Mouse (Mus musculus) frontal cortex, adult (tissue): ENCODE measurements at regions not wholly inside any gene's neighbourhood (a gene's known extent, or its start where the extent isn't known, plus 50 kb on each side); places are given as distances from the start of the nearest gene placed in this dataset.
A peak's percentile ranks its signal among the peaks of the same experiment; 100 is the strongest.

Source experiments
- ATAC-seq: cut with Nextera tagmentation; 2 replicates; pipeline ENCODE4 v1.9.2; 2017; ENCODE audit warnings: mild to moderate bottlenecking, moderate library complexity, mixed read lengths; ENCODE audit not compliant: low TSS enrichment

DNA sequence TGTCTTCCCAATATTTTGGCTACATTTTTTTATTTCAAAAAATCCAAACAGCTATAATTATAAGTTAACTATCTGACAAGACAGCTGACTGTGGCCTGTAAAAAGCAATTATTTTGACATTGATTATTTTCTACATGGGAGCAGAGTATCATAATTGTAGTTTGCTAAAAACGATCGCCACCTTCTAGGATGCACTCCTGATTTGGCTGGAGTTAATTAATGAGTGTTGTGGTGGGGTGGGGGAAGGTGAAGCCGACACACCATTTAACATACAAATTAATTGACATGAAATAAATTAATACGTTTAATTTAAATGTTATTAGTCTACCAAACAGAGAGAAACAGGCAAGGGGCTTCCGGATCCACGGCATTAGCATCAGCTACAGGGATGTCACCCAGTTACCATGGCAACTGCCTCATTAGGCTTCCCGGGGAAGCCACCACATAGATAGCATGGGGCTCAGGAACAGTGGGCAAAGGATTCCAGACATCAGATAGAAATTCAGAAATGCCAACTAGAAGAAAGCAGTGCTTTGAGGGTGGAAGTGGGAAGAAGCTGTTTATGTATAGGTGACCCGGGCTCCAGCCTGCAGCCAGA is 255.9 kb downstream of the Prdm2 start:
- ATAC-seq, result no peak

DNA sequence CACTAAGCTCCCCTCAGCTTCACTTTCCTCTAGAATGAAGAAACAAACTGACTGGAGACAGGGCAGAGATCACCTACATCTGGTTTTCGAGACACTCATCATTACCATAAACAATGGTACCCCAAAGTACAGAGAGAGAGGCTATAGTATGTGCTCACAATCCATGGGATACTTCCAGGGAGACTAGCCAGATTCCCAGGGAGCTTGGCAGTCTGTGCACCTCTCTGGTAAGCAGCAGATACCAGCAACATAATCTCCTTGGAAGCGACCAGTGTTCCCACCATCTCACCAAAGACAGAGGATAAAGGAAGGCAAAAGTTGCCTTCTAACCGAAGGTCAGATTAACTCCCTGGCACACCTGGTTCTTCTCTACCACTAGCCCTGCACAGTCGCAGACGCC is 256.4 kb downstream of the Prdm2 start:
- ATAC-seq, result no peak

DNA sequence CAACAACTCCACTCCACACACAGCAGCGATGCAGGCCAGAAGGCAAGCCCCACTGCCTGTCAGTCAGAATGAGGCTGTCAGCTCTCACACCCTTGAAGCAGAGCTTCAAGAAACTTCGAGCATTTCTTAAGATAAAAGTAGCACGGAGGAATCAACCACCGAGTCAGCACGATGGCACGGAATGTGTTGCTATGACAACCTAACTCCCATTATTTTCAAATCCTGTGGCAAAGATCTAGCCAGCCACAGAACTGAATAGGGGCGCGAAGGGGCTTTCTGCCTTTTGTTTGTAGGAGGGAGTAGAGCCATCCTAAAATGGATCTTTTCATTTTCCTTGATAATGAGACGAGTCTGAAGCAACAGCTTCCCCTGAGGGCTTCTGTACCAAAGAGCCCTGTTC is 259.1 kb downstream of the Prdm2 start:
- no peak for ATAC-seq

DNA sequence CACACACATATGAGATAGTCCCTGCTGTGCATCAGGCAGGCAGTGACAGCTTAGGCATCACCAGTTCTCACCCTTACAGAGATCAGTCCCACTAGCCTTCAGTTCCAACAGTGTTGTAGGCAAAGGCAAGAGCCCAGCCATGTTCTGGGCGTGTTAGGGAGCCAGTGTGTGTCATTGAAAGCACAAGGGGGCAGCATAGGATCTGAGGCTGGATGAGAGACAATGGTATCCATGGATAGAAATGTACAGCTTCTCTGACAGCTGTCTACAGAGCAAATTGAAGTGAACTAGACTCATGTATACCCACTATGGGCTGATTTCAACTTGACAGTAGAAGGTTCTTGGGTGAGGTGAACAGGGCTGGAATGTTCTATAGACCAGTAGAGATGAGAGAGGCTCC is 259.9 kb downstream of the Prdm2 start:
- ATAC-seq, result no peak

DNA sequence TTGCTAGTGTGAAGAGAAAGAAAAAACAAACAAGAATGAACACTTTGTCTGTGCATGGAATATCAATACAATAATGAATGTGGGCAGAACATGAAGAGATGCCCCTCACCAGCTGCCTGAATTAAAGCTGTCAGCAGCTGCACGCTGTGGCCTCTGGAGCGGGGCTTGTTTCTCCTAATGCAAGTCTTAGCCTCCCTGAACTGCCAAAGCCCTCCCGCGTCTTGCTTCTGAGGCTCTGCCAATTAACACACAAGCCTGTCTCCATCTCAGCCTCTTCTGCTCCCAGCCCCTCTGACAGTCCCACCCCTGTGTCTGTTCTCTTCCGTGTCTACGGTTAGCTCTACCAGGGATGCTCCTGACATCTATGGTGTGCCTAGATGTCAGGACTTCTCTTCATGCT is 265.1 kb downstream of the Prdm2 start:
- no peak for ATAC-seq

DNA sequence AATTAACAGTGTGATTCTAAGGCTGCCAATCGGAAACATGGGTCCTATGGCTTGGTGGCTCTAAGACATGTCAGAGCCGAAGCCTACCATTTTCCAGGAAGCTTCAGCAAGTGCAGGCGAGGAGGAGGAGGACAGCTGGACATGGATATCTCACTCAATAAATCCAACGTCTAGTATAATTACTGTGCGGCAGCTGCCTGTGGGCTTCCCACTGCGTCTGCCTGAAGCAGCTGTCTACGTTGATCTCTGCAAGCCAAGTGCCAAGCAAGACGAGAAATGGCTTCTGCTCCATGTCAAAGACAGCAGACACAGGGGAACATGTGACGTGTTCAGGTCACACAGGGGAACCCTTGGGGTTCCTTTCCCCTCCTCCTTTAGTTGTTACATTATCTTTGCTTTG is 279.2 kb downstream of the Prdm2 start:
- ATAC-seq, result no peak

DNA sequence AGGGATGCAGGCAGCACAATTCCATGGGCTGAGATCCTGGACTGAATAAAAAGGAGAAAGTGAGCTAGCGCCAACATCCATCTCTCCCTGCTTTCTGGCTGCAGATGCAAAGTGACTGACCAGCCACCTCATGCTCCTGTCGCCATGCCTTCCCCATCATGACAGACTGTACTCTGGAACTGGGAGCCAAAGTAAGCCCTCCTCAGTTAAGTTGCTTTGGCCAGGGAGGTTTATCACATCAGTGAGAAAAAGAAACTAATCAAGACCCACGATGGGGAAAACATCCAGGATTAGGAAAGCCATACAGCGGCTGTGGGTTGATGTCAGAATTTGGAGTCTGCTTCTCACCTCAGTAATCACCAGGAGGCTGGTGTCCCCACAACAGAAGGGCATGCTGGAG is 283.6 kb downstream of the Prdm2 start:
- no peak for ATAC-seq

DNA sequence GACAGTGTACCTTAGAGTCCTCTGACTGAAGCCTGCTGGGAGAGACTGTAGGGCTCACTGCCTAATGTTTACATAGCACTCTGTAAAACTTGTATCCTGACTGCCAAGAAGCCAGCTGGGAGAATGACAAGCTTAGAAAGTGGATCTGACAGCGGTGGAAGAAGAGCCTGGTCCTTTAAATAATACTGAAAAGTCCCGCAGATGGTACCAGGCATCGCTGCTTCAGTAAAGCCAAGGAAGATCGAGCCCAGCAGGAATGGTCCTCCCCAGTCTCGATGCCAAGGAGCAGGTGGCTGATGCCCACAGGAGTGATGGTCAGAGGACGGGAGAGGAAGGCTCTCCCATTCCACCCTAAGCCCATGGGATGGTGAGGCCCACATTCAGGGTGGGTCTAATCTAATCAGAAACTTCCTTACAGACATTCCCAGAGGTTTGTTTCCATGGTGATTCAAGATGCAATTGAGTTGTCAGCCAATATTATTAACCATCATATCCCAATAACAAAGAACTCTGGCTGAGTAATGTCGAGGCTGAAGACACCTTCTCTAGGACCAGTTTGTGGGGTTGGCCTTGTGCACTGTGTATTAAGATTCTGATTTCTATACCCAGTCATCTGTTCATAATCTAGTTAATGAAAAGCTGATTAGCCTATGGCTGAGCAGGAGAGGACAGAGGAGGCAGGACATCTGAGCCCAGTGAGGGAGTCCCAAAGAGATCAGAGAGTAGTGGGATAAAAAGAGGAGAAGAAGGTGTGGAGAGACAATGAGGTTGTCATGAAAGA is 285.3 kb downstream of the Prdm2 start:
- no peak for ATAC-seq

DNA sequence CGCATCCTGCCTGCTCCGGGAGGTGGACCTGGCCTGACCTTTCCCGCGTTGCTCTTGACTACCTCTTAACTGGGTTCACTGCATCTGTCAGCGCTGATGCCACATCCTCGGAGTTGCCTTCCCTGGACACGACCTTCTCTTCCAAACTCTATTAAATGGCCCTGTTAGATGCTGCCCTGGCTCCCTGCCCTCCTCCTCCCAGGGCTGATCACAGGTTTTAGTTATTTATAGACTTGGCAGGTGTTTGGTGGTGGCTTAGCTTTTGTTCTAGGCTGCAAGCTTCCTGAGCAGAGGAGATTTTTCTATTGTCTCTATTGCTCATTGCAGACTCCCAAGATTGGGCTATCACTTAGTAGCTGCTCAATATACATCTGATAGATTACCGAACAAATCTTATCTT is 287.7 kb downstream of the Prdm2 start:
- no peak for ATAC-seq

DNA sequence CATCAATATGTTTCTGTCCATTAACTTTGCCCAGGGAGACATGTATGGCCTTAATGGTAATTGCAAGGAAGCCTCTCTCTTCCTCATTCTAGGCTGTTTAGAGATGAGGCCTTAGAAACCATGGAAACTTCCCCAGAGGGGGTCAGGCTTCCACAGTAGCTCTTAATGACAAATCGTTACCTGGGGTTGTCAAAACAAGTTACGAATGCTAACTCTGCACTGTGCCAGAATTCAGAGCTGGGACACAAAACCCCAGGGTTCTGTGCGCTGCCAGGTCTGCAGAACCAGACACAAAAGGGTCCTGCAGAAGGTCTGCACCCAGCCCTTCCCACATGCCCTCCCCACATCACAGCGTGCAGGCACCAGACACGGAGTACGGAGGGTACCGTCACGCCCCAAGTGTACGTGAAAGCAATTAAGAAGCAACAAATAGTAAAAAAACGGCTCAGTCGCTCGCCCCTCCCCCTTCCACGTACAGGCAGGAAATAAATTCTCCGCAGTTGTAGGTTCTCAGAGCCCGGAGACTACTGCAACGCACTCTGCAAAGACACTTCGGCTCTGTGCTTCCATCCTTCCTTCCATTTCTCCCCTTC is 303.3 kb downstream of the Prdm2 start:
- no peak for ATAC-seq

DNA sequence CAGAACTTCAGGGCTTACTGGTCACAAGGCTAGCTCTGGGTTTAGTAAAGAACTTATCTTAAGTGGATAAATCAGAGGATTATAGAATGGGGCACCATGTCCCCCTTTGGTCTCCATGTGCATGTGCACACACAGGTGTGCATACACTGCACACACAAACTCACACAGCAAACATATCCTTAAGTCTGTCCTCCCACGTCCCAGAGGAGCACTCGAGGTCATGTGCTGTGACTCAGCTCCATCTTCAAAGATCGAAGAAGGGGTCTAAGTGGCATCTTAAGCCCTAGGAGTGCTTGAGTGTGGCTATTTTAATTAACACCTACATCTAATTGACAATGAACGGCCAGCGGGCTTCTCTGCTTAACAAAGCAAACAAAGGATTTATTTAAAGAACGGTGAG is 304.0 kb downstream of the Prdm2 start:
- ATAC-seq, result no peak

DNA sequence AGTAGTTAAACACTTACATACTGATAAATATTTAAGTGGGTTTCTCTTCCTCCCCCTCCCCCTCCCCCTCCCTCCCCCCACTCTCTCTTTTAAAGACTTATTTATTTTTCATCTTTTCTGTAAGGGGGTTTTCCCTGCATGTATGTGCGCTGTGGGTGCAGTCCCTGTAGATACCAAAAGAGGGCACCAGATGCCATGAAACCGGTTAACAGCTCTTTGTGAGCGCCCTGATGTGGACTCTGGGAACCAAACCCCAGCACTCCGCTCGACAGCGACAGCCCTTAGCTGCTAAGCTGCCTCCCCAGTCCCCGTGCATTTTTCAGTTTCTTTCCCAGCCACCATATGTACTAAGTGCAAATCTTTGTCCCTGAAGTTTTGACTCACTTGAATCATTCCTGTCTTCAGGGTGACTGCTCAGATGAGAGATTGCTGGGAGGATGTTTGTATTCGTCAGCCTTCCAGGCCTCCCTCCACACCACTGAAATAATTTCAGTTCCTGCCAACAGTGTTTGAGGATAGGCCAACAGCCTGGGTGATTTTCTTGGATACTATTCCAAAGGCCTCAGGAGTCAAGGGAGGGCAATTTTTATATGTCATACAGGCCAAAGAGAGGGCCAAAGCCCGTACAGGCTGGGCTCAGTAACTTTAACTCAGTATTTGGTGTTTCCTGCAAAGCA is 309.3 kb downstream of the Prdm2 start:
- ATAC-seq, result no peak

DNA sequence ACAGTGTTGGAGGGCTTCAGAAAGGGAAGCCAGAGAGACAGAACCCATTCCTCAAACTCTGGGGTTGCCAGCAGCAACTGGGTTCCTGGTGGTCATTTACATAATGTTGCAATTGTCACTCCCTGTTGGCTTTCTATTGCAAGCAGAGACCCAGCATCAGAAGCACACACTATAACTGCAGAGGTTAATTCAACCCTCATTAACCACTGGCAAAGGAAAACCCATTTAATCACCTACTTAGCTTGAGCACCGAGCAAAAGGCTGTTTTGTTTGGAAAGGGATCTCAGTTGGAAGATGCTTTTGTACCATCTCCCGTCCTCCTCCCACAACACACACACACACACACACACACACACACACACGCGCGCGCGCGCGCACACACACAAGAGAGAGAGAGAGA is 312.0 kb downstream of the Prdm2 start:
- ATAC-seq, result no peak

DNA sequence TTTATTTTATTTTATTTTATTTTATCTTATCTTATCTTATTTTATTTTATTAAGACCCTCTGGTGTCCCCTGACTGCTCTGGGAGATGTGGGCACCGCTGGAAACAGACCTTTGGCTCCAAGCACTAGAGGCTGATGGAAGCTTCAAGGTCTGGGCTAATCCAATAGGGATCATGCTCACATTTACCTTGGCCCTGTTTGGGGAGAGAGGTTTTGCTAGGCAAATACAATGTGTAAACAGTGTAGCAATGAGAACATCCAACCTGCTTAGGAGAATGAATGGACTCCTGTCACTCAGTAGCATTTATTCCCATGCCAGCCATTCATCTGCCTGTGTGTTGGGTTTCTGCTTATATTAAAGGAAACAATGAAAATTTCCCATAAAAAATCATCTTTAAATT is 313.8 kb downstream of the Prdm2 start:
- ATAC-seq, result no peak

DNA sequence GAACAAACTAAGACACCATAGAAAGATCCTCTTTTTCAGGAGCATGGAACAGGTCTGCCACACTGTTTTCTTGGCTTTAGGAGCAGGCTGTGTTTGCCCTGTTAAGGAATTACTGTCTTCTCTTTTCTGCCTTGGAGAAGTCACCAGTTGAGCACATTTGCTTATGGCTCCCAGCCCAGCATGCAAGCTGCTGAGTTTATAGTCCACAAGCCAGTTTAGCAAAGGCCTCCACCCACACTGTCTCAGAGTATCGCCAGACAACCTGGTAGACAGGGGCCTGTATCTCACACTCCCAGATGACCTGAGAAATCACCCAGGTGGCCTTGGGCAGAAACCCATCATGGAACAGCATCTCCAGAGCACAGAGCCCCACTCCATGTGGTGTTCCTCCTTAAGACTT is 322.1 kb downstream of the Prdm2 start:
- ATAC-seq, result 0 out of 2 replicates have a peak, but pooled peaks have one; percentile 35

DNA sequence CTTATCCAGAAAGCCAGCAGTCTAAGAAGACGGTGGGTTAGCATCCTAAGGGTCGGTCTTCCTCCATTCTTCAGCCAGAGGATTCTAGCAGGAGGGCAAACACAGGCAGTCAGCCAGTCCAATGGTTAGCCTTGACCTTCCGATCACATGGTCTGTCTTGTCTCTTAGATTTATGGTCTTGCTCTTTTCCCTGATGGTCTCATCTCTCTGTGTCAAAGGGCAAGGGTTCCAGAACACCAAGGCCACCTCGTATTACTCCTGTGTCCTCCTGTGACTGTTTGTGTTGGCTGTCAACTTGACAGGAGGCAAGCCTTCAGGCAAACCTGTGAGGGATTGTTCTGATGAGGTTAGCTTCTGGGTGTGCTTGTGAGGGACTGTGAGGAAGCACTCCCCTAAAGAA is 323.9 kb downstream of the Prdm2 start:
- no peak for ATAC-seq

DNA sequence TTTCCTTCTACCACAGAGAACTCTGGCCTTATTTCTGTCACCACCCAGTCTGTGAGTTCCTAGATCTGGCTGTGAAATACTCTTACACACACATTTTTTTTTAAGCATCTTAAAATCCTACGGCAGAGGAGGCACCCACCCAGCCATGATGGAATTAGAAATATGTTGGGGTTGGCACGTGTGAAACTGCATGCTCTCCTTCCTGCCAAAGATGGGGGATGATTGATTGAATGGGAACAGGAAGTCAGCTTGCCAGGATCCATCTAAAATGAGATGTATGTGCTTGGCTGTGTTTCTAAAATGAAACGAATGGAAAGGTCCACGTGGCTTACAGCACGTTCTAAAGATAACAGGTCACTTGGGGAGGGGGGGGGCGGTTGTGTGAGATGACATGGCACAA is 324.9 kb downstream of the Prdm2 start:
- peak; percentile 86 for ATAC-seq

DNA sequence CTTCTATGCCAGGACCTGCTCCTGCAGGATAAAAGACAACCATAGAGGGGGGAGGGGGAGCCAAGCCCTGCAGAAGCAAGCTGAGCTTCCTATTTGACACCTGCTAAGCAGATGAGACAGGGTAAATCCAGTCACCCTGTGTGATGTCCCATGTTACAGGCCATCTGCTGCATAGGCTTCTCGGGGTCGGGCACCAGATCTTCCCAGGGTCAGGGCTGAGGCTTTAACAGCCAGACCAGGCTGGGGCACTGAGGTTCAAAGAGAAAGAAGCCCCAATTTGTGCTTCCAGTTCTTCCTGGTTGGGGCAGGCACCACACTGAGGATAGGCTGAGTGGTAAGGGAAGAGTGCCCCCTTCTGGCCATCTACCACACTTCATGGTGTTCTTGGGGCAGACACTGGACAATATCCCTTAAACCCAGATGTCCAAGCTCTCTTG is 332.5 kb downstream of the Prdm2 start:
- ATAC-seq, result peak; percentile 80

DNA sequence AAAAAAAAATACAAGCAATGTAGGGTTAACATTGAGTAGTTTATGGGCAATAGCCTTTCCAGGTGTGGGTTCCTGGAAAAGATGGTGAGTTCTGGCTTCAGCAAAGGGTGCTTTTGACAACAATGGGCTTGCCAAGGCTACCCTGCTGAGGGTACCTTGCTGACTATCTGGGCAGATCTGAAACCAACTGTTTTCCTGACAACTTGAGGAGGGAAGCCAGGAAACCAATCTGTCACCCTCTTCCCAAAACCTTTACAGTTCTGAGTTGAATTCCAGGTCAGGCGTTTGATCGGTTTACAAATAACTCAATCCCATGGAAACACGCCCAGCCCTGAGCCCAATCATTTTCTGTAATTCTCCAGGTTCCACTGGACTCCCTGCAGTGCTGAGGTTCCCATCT is 336.6 kb downstream of the Prdm2 start:
- ATAC-seq, result no peak

DNA sequence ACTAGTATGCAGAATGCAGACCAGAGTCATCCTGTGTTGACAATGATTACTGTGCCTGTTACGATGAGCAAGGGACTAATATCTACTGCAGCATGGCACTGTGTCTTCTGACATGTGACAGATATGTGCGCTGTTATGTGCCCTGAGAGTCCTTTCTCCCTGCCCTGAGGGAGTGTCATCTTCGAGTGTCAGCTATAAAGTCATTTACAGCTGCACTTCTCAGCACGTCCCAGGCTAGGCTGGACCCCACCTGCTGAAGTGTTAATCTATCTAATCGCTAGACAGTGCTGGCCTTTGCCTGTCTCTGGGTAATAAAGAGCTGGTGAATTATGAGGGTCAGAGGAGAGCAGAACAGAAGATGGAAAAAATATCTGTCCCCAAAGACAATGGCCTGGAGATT is 337.7 kb downstream of the Prdm2 start:
- ATAC-seq, result no peak

DNA sequence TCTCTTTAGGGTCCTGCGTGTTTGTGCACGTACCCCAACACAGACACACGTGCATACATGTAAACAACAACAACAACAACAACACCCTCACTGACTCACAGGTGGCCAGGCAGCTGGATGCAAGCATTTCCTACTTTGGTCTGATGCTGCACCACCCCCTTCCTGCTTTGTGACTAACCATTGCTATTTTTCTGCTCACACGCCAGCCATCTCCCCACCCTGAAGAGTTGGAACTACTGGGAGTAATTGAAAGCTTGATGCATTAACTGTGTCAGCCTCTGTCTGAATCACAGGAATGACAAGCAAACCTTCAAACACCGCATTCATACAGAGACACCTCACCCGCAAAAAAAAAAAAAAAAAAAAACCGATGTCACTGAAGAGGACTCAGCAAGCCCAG is 346.5 kb downstream of the Prdm2 start:
- ATAC-seq, result no peak

DNA sequence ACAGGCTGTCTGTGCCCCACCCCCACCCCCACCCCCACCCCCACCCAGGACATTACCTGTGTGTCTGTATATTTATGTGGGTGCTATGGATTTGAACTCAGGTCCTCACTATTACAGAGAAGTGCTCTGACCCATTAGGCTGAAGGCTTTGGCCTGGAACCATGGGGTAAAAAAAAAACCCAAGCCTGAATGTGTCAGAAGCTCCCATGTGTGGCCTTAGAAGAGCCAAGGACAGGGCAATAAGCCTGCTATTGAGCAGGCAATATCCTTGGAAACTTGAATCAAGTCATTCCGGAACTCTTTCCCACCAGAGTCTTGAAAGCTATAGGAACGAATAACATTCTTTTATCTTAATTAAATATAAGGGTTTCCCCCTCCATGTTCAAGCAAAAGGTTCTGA is 347.2 kb downstream of the Prdm2 start:
- ATAC-seq, result no peak

DNA sequence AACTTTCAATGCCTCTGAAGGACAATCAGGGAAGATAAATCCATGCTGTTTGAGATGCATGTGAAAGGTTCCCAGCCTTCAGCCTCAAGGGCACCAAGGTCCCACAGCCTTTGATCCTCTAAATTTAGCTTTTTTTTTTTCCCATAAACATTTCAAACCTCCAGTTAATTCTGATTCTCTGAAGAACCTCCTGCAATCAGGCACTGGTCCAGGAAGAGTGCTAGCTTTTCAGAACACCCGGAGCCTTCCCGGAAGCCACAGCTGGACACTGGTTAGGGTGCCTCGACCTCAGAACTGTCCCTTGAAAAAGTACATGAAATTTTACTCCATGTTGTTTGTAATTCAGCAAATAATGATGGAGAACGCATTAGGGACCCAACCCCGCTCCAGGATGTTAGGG is 348.9 kb downstream of the Prdm2 start:
- no peak for ATAC-seq
